Mouse (Mus musculus) G1E (cell line): ENCODE measurements around the gene Sorl1. TPM values are rescaled to one million over a fixed set of nuclear protein-coding genes. Genes with fewer than 3 reads are reported as not detected.

ENCODE experiments used
- ATAC-seq: 2 replicates; pipeline ENCODE4 v1.8.0; 2016; ENCODE audit warnings: mild to moderate bottlenecking; ENCODE audit not compliant: insufficient number of reproducible peaks, poor library complexity, low FRiP score, severe bottlenecking; ENCODE audit errors: extremely low read depth
- DNase-seq: peaks from one replicate; pipeline ENCODE4 v3.0.0; 2012; ENCODE audit warnings: low spot score
- H3K27me3 ChIP-seq: 2 replicates; pipeline ENCODE4 v1.6.1; 2012; ENCODE audit warnings: mild to moderate bottlenecking, low read length, inconsistent platforms; ENCODE audit not compliant: insufficient read depth
- H3K36me3 ChIP-seq: replicated peaks from 2 replicates; pipeline ENCODE3; 2012; ENCODE audit warnings: mild to moderate bottlenecking, inconsistent platforms
- H3K4me1 ChIP-seq: 2 replicates; pipeline ENCODE4 v1.6.1; 2012; ENCODE audit warnings: low read depth, low read length, inconsistent platforms, mixed read lengths; ENCODE audit not compliant: insufficient read depth
- H3K4me3 ChIP-seq: 2 replicates; pipeline ENCODE4 v1.5.1; 2012; ENCODE audit warnings: low read depth, mild to moderate bottlenecking, inconsistent platforms, low read length, moderate library complexity, mixed read lengths
- H3K9me3 ChIP-seq: replicated peaks from 2 replicates; pipeline ENCODE4 v1.6.1; 2012; ENCODE audit warnings: inconsistent platforms
- CTCF ChIP-seq: IDR thresholded peaks from 2 replicates; pipeline ENCODE4 v1.5.1; 2012; ENCODE audit warnings: low read depth, low read length, inconsistent platforms, mixed read lengths
- GATA1 ChIP-seq: IDR thresholded peaks from 2 replicates; pipeline ENCODE4 v1.6.1; 2012; ENCODE audit warnings: borderline replicate concordance, low read length, inconsistent platforms, mixed read lengths
- GATA2 ChIP-seq: IDR thresholded peaks from 2 replicates; pipeline ENCODE4 v1.6.1; 2012; ENCODE audit warnings: low read depth, low read length, inconsistent platforms, borderline replicate concordance
- POLR2AphosphoS5 ChIP-seq: IDR thresholded peaks from 2 replicates; pipeline ENCODE4 v1.6.1; 2012; ENCODE audit warnings: low read depth, low read length, inconsistent platforms; ENCODE audit not compliant: insufficient replicate concordance
- TAL1 ChIP-seq: conservative IDR thresholded peaks from 2 replicates; pipeline ENCODE4 v1.6.1; 2012; ENCODE audit warnings: low read depth, low read length, inconsistent platforms, mixed read lengths
- polyA plus RNA-seq: library from polyadenylated mRNA; stranded (reverse); fragments of >175 nt; gene quantifications from 2 replicates; pipeline ENCODE4 v1.2.3, GENCODE M21; 2012
- total RNA-seq, 2 experiments: library from RNA; stranded (forward) in 1 of 2; stranded (reverse) in 1 of 2; fragments of 200-1000 nt in 1 of 2; fragments of >200 nt in 1 of 2; fragmentation: Nextera tagmentation in 1 of 2; gene quantifications; 2 replicates each; pipeline ENCODE4 v1.2.3; 2014 to 2017

Gene Sorl1
- total and polyA plus RNA-seq, 3 experiments, result under 0.01 to 0.05 TPM; not detected in 1

DNA sequence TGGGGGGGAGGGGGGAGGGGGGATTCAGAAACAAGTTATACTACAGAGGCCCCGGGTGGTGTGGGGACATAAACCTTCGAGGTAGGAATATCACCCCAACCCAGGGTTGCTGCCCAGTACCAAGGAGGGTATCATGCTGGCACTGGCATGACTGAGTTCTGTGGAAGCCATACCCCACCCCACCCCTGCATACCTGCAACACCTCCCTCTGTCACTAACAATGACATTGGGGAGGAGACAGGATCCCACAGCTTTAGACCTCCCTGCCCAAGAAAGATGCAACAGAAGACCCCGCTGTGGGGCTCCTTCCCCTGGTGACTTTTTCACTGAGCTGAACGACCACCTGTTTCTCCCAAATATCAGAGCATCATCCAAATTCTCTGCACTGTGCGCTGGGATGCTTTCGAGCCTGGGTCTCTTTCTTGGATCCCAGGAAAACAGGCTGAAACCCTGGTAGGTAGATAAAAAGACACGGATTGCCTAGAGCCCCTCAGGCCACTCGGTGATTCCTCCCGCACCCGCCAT lies 189.2 kb downstream of the Sorl1 start:
- no peak for ATAC-seq
- no peak for DNase-seq
- Histone ChIP-seq H3K9me3 (peaks cover 6% of the 10 kb centered on the region), H3K4me3 (no peak overlapping the region), H3K36me3 (no peaks in the 10 kb centered on the region), H3K27me3 (no peaks in the 10 kb centered on the region), H3K4me1 (no peaks in the 10 kb centered on the region)
- TF ChIP-seq GATA2, result no peak
- TF ChIP-seq TAL1, result no peak

DNA sequence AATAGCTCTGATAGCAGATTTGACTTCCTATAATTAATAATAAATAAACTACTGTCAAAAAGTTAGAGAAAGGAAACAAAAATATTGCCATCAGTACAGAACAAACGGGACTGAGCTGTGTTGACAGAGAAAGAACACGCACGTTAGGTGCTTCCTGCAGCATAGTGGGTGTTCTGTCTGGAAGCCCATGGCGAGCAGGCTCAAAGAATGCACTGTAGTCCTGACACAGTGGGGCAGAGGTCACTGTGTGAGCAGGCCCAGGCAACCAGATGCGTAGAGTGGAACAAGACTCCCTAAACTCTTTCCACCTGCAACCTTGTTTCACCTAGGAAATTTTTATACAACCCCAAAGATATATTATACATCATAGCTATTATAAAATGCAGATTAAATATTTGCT lies 194.1 kb downstream of the Sorl1 start:
- H3K36me3 ChIP-seq, result no peaks in the 10 kb centered on the region
- no peak overlapping the region for H3K4me3 ChIP-seq
- TF ChIP-seq GATA2 (no peak), POLR2AphosphoS5 (no peak), TAL1 (no peak), GATA1 (no peak), CTCF (no peak)
- DNase-seq, result no peak
- no peaks in the 10 kb centered on the region for H3K27me3 ChIP-seq
- ATAC-seq, result no peak
- no peaks in the 10 kb centered on the region for H3K4me1 ChIP-seq
- peaks cover 2% of the 10 kb centered on the region for H3K9me3 ChIP-seq

DNA sequence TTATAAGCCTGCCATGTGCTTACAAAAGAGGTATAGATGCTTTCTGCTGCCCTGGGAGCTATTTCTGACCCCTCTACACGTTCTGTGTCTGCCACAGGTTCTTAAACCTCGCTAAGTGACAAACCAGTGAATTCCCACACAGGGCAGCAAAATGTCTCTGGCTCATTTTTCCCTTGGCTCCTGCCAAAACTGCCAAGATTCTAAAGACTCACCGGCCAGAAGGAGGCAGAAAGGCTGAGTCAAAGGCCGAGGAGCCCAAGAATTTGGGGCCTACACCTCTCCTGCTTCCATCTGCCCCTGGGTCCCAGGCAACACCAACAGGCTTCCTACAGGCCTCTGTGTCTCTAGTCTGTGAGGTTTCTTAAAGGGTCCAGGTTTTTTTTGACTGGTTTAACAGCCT lies 198.4 kb downstream of the Sorl1 start:
- no peak for TF ChIP-seq CTCF
- no peak for TF ChIP-seq TAL1
- no peak for TF ChIP-seq GATA1
- no peak for TF ChIP-seq POLR2AphosphoS5
- TF ChIP-seq GATA2, result no peak
- H3K27me3 ChIP-seq, result no peaks in the 10 kb centered on the region
- H3K36me3 ChIP-seq, result no peaks in the 10 kb centered on the region
- no peak for ATAC-seq
- DNase-seq, result no peak
- no peaks in the 10 kb centered on the region for H3K4me1 ChIP-seq
- no peak overlapping the region for H3K4me3 ChIP-seq
- H3K9me3 ChIP-seq, result peaks cover 2% of the 10 kb centered on the region

DNA sequence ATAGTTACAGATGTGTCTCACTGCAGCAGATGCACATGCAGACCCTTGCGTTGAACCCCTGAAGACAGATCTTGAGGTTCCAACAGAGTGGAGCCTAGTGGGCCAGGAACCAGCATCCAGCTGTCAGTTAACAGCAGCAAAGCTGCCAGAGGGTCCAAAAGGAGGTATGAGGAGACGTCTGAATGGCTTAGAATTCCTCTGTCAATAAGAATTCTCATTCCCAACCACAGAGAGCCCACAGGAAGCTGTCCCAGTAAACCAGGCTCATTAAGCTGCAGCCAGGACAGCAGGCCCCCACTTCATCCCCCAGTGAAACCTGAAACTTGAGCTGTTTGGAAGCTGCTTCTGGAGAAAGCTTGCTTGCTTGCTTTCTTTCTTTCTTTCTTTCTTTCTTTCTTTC lies 200.0 kb downstream of the Sorl1 start:
- Histone ChIP-seq H3K27me3 (no peaks in the 10 kb centered on the region), H3K9me3 (peaks cover 6% of the 10 kb centered on the region), H3K36me3 (no peaks in the 10 kb centered on the region), H3K4me1 (no peaks in the 10 kb centered on the region), H3K4me3 (no peak overlapping the region)
- ATAC-seq (no peak), DNase-seq (no peak)
- TF ChIP-seq GATA1 (no peak), CTCF (no peak), TAL1 (no peak), GATA2 (no peak), POLR2AphosphoS5 (no peak)

DNA sequence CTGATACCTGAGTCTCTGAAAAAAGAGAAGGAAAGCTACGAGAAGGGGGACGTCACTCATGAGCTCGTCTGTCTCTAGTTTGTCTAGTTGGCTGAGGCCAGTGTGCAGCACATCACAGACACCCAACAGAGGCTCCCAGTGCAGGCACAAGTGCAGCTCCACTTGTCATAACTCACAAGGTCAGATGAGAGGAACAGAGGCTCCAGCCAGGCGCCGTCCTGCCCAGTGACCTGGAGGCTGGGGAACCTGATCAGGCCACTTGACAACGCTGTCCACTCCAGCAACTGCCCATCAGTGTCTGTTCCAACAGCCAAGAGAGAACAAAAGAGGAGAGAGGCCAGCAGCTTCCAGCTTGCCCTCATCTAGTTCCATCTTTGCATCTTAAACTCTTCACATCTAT lies 201.7 kb downstream of the Sorl1 start:
- DNase-seq (no peak), ATAC-seq (no peak)
- no peaks in the 10 kb centered on the region for H3K27me3 ChIP-seq
- no peaks in the 10 kb centered on the region for H3K4me1 ChIP-seq
- H3K36me3 ChIP-seq, result no peaks in the 10 kb centered on the region
- TF ChIP-seq CTCF (no peak), GATA2 (no peak), GATA1 (no peak), POLR2AphosphoS5 (no peak), TAL1 (no peak)
- no peak overlapping the region for H3K4me3 ChIP-seq
- H3K9me3 ChIP-seq, result peaks cover 9% of the 10 kb centered on the region

DNA sequence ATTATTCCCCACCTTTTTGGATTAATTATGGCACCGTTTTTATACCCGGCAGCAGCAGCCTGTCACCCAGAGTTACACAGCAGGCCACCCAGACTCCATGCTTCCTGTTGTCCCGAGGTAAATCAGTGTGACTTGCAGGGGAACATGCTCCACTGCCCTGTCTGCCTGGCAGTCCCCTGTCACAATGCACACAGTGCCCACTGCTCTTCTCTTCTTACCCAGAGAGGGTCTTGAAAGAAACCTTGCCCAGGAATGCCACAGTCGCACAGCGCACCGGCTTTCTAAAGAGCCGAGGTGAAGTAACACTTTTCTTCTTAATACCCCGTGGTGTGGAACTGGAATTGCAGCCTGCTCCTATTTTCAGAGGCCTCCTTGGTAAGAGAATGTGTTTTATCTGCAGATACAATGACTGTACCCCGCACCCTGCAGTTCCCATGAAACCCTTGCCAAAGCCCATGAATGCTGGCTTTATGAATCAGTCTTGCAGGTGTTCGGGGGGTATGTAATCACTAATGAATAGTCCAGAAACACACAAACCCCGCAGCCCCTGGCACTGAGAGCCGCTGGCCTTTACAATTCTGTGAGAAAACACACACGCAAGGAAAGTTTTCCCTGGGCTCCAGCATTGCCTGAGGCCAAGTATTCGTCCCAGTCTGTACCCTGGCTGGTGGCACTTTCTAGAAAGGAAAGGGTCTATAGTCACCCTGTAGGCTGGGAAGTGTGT lies 205.3 kb downstream of the Sorl1 start:
- Histone ChIP-seq H3K9me3 (peaks cover 10% of the 10 kb centered on the region), H3K36me3 (no peaks in the 10 kb centered on the region), H3K4me1 (no peaks in the 10 kb centered on the region), H3K4me3 (no peak overlapping the region), H3K27me3 (no peaks in the 10 kb centered on the region)
- ATAC-seq, result no peak
- TF ChIP-seq POLR2AphosphoS5 (no peak), CTCF (no peak), GATA2 (no peak), TAL1 (no peak), GATA1 (no peak)
- DNase-seq, result no peak

DNA sequence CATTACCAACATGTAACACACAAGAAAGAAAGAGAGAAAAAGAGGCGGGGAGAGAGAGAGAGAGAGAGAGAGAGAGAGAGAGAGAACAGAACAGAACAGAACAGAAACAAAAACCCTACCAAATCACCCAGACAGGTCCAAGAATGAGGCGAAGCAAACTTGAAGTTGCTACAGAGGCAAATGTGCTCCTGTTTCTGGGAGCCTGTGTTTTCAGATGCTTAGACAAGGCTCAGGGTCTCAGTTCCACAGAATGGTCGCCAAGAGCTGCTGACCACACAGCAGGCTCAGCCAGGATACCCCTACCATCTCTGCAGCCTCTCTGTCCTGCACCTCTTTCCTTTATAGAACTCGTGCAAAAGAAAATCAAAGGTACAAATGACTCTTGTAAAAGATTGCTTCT lies 205.9 kb downstream of the Sorl1 start:
- TF ChIP-seq POLR2AphosphoS5 (no peak), TAL1 (no peak), GATA1 (no peak)
- Histone ChIP-seq H3K27me3 (no peaks in the 10 kb centered on the region), H3K4me1 (no peaks in the 10 kb centered on the region), H3K36me3 (no peaks in the 10 kb centered on the region), H3K4me3 (no peak overlapping the region), H3K9me3 (peaks cover 11% of the 10 kb centered on the region)
- DNase-seq, result no peak
- ATAC-seq, result no peak
